Mouse (Mus musculus): ENCODE data around the gene Bcl2l2.

Gene Bcl2l2

GRCm38 (mm10) chr14:54892200-54892599, 9.0 kb downstream of the Bcl2l2 start, which contains the start of gene Pabpn1:
Gene Pabpn1, plus strand, starts transcription at chr14:54892500.
- CTCF ChIA-PET = interaction anchor here (0.7 kb wide), 1 partner anchor 12 kb away, joined by 6 read pairs; no protein-coding TSS in a partner anchor

- CTCF ChIA-PET = no interaction called here
Measured at GRCm38 (mm10) chr14:54893651-54894181, 10.5 kb downstream of the Bcl2l2 start.

GRCm38 (mm10) chr14:54894296-54895151, 11.3 kb downstream of the Bcl2l2 start:
- CTCF ChIA-PET = no interaction called here

GRCm38 (mm10) chr14:54897445-54897844, 14.3 kb downstream of the Bcl2l2 start:
- CTCF ChIA-PET = no interaction called here

GRCm38 (mm10) chr14:54900383-54900782, 17.2 kb downstream of the Bcl2l2 start:
- CTCF ChIA-PET = interaction anchor here (0.6 kb wide), 1 partner anchor 48 kb away, joined by 5 read pairs; no protein-coding TSS in a partner anchor

GRCm38 (mm10) chr14:54903641-54904040, 20.5 kb downstream of the Bcl2l2 start:
- CTCF ChIA-PET = interaction anchor here (0.5 kb wide), 1 partner anchor 91 kb away, joined by 3 read pairs; no protein-coding TSS in a partner anchor

- CTCF ChIA-PET = no interaction called here
Measured at GRCm38 (mm10) chr14:54908682-54909081, 25.5 kb downstream of the Bcl2l2 start.

- CTCF ChIA-PET = no interaction called here
Measured at GRCm38 (mm10) chr14:54912109-54912850, 29.1 kb downstream of the Bcl2l2 start.

- CTCF ChIA-PET = no interaction called here
Measured at GRCm38 (mm10) chr14:54912886-54913285, 29.7 kb downstream of the Bcl2l2 start, which contains the start of gene Slc22a17. Gene Slc22a17, minus strand, starts transcription at chr14:54913132.

GRCm38 (mm10) chr14:54913343-54913742, 30.2 kb downstream of the Bcl2l2 start:
- CTCF ChIA-PET = no interaction called here

- CTCF ChIA-PET = no interaction called here
Measured at GRCm38 (mm10) chr14:54920076-54920685, 37.0 kb downstream of the Bcl2l2 start.

- CTCF ChIA-PET = no interaction called here
Measured at GRCm38 (mm10) chr14:54924641-54925348, 41.6 kb downstream of the Bcl2l2 start.

GRCm38 (mm10) chr14:54925349-54926342, 42.5 kb downstream of the Bcl2l2 start, which contains the start of gene Efs:
Gene Efs, minus strand, starts transcription at chr14:54926126.
- CTCF ChIA-PET = no interaction called here

GRCm38 (mm10) chr14:54926401-54927158, 43.4 kb downstream of the Bcl2l2 start:
- CTCF ChIA-PET = no interaction called here

- CTCF ChIA-PET = no interaction called here
Measured at GRCm38 (mm10) chr14:54927296-54927695, 44.1 kb downstream of the Bcl2l2 start.

- CTCF ChIA-PET = interaction anchor here (0.8 kb wide), 1 partner anchor 20 kb away, joined by 7 read pairs; no protein-coding TSS in a partner anchor
Measured at GRCm38 (mm10) chr14:54929801-54930200, 46.6 kb downstream of the Bcl2l2 start.

- CTCF ChIA-PET = interaction anchor here (0.8 kb wide), 1 partner anchor 20 kb away, joined by 7 read pairs; no protein-coding TSS in a partner anchor
Measured at GRCm38 (mm10) chr14:54930431-54930830, 47.3 kb downstream of the Bcl2l2 start.

- CTCF ChIA-PET = no interaction called here
Measured at GRCm38 (mm10) chr14:54932645-54933150, 49.5 kb downstream of the Bcl2l2 start, which contains the start of gene Il25. Gene Il25, plus strand, starts transcription at chr14:54932695.
